Mouse (Mus musculus) gastrocnemius, postnatal 10 days (tissue): ENCODE results near the gene Espn. TPM values are rescaled to one million over a fixed set of nuclear protein-coding genes. Genes with fewer than 3 reads are reported as not detected.

Experiments
- DNase-seq: peaks from one replicate; pipeline ENCODE4 v3.0.0; 2021; ENCODE audit warnings: mixed read lengths
- long read RNA-seq, 2 experiments: library from polyadenylated mRNA; stranded (forward); transcript quantifications; one replicate each; pipeline ENCODE4 v2.0.0; 2021
- total RNA-seq, 2 experiments: library from RNA; stranded (reverse); gene quantifications; 2 replicates each; pipeline ENCODE4 v1.2.3; 2021

Espn gene
- total RNA-seq = 1 to 10 TPM; 1.1 to 1.2 TPM
- long read RNA-seq, experiment 1 = 0 reads
- long read RNA-seq, experiment 2 = 0 reads

DNA sequence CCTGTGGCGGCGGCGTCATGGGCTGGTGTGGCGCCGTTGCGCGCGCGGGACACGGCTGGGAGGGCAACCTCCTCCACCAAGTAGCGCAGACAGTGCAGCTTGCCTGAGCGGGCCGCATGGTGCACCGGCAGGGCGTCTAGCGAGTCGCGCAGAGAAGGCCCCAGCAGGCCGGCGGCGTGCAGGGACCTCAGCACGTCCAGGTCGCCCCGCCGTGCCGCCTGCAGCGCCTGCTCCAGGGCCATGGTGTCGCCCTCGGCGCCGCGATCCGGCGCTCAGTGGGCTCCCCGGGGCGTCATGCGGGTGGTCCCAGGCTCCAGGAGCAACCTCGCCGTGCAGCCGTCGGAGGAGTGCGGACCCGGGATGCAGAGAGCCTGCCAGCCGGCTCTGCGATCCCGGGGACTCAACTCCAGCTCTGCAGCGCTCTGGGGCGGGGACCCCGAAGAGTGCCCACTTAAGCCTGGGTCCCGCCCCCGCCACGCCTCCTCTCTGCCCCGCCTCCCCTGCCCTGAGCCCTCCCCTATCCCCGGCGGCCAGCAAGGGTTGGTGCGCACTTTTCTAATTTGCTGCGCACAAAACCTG lies at the start of gene Espn:
TSS of gene Espn (minus strand) at position 406 of the 579 bp plus-strand sequence.
- peak; percentile 51 for DNase-seq

DNA sequence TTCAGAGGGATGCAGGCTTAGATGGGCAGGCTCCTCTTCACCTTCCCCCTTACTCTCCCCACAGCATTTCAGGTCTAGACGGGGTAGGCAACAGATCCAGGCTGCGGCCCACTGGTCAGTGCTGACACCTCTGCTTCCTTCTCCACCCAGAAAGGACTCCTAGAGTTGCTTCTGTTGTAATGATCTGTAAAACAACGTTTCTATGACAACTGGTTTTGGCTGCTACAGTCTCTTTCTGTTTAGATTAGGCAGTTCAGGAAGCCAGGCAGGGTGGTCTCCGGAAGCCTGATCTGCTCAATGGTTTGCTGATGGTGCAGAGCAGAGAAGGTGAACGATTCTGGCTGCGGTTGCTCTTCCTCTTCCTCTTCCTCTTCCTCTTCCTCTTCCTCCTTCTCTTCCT lies 49.3 kb upstream of the Espn start:
- DNase-seq = no peak

DNA sequence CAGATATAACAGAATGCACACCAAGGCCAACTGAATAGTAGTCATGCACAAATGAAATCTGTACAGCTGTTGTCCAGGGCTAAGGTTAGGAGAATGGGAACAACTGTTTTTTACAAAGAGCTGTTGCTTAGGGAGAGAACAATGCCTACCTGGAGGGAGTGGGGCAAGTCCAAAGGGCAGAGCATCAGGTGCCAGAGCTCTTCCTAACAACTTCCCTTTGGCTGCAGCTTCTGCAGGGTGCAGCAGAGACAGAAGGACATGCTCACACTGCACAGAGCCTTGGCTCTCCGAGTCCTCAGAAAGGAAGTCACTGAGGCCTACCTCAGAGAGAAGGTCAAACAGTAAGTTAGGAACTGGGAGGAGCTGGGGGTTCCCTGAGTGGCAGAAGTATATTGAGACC lies 47.4 kb upstream of the Espn start:
- no peak for DNase-seq

DNA sequence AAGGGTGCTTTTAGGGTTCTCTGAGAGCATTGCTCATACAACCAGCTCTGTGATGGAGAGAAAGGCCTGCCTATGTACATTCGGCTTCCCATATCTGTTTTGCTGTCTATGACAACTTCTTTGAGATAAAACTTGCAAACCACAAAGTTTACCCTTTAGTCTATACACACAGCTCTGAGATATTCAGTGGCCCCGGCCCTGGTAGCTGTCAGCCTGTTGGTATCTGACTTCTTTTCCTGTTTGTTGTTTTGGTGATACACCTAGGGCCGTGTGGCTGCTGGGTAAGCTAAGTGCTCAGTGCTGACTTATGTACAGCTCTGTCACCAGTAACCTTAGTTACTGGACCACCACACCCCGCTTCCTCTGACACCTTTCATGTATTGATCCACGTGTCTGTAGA lies 45.4 kb upstream of the Espn start:
- DNase-seq = no peak

DNA sequence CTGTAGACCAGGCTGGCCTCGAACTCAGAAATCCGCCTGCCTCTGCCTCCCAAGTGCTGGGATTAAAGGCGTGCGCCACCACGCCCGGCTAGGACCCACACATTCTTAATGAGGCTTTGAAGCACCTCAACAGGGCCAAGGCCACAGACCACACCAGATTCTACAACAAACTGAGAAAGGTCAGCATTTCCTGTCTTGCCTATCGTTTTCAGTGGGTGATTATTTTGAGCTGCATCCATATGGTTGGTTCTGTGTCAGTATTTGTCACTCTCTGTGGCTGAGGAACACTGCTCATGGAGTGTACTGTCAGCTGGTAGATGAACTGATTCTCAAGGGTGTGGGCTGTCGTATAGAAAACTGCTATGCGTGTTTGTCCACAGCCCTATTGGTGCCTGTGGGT lies 44.1 kb upstream of the Espn start:
- no peak for DNase-seq

DNA sequence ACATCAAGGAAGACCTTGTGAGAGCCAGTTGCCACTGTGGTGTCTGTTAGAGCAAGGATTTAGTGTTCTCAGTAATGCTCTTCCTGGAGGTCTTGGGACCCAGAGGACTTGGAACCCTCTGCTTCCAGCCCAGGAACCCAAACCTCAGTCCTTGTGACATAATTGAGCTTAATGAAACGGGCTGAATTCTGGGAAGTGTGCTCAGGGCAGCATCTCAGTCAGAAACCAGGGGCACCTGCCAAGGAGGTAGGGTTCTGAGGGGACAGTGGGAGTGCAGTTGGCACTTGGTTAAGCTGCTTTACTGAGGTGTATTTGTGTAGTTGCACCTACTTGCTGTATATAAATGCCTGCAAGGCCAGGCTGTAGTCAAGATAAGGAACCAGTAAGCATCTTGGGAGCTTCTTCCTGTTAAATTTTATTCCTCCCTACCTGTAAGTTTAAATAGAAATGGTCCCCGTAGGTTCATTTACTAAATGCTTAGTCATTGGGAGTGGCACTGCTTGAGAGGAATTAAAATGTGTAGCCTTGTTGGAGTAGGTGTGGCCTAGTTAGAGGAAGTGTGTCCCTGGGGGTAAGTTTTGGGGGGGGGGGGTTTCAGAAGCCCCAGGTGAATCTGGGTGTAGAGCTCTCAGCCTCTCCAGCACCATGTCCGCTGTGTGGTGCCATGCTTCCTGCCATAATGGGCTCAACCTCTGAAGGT lies 42.5 kb upstream of the Espn start:
- no peak for DNase-seq

DNA sequence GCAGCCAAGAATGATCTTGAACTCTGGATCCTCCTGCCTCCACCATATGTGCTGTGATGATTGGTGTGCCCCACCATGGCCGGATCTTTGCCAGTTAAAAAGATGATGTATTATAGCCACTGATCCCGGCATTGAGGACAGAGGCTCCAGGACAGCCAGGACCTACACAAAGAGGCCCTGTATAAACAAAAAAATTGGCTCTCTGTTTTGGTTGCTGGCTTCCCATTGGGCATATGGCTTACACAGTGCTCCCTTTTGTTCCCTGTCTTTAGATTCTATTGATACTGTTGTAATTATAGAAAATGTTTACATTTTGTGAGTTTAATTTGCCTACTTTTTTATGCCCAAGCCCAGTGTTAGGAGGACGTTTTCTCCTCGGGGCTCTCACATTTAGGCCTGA lies 40.4 kb upstream of the Espn start:
- DNase-seq = no peak

DNA sequence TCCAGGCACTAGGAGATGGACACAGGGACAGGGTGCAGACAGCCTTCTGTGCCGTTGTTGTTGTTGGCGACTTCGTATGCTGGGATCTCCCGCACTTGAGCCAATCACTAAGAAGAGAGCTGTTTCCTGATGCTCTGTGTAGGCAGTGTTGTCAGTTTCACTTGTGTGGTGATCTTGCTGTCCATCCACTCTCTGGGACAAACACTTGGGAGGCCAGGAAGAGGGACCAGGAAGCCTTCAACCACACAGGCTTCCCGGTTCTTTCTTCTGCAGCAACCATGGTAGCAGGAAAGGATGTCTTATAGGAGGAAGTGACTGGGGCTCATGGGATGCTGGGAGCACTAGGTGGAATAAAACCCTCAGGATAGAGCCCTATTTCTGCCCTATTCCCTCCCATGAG lies 38.5 kb upstream of the Espn start:
- no peak for DNase-seq

DNA sequence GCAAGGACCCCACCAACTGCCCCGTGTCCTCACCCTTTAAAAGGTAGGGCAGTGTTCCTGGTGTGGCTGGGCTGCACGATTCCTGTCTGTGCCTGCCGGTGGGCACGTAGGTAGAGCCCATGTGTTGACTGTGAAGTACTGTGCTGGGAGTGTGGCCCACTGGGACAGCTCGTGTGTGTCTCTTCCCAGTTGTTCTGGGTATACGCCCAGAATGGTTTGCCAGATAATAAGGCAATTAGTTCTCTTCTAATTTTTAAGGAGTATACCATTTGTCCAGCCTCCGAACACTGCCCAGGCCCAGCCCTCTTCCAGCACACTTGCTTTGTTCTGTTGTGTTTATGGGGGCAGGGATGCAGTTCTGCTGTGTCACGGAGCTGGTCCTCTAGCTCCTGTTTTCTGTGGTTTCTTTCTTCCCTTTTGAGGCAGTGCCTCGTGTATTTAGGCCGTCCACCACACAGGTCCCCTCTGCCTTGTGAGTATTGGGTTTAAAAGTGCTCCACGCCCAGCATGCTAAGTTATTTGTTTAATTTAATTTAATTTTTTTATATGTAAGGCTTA lies 38.0 kb upstream of the Espn start:
- no peak for DNase-seq

DNA sequence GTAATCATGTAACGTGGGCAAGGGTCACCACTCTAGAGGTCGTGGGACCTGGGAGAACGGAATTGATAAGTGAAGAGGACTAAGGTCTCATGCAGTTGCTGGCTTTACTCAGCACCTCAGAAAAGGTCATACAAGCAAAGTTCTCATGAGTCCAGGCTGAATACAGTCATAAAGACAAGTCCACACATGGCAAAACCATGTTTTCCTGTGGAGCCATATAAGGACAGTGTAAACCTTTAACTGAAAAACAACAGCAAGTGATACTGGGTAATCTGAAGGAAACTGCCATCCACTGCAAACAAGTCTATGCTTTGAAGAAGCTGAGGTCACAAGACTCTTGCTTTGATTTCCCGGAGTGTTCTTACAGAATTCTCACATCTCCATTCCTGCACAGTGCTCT lies 37.5 kb upstream of the Espn start:
- no peak for DNase-seq

DNA sequence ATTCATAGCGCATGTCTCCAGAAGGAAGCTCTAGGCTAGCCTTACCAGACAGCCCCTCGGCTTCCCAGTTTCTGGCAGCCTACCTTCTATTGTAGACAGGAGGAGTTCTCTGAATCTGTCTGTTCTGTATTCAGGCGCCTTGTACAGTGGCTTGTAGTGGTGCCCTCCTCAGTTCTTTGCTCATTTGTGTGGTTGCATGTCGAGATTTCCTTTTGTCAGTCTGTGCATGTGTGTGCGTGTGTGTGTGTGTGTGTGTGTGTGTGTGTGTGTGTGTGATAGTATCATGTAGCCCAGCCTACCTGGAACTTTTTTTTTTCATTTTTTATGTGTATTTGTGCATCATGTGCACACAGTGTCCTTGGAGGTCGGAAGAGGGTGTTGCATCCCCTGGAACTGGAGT lies 36.9 kb upstream of the Espn start:
- no peak for DNase-seq

DNA sequence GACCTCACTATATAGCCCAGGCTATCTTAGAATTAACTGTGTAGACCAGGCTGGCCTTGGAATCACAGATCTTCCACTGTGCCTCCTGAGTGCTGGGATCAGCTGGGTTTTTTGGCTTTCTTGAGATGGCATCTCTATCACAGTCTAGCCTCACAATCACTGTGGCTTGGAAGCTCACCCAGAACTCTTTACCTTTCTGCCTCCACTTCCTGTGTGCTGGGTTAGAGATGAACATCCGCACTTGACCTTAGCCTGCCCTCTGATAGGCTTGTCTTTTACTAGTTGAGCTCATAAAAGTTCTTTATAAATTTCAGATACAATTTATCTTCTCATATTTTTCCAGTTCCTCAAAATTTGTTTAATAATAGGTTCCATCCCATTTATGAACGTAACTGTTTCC lies 36.5 kb upstream of the Espn start:
- DNase-seq = no peak

DNA sequence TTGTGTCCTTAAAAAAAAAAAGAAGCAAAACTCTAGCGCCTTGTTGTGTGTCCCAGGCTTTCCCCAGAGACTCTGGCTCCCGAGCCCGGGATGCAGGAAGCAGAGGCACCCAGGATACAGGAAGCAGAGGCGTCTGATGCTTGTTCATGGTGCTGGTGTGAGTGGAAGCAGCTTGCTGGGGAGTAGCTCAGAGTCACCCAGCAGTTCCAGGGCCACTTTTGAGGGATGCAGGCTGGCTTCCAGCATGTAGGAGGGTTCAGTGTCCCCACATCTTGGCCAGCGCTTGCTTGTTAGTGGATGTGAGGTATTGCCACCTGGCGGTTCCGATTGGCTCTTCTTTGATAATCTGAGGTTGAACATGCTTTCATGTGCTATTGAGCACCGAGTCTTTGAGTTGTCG lies 35.0 kb upstream of the Espn start:
- DNase-seq = no peak

DNA sequence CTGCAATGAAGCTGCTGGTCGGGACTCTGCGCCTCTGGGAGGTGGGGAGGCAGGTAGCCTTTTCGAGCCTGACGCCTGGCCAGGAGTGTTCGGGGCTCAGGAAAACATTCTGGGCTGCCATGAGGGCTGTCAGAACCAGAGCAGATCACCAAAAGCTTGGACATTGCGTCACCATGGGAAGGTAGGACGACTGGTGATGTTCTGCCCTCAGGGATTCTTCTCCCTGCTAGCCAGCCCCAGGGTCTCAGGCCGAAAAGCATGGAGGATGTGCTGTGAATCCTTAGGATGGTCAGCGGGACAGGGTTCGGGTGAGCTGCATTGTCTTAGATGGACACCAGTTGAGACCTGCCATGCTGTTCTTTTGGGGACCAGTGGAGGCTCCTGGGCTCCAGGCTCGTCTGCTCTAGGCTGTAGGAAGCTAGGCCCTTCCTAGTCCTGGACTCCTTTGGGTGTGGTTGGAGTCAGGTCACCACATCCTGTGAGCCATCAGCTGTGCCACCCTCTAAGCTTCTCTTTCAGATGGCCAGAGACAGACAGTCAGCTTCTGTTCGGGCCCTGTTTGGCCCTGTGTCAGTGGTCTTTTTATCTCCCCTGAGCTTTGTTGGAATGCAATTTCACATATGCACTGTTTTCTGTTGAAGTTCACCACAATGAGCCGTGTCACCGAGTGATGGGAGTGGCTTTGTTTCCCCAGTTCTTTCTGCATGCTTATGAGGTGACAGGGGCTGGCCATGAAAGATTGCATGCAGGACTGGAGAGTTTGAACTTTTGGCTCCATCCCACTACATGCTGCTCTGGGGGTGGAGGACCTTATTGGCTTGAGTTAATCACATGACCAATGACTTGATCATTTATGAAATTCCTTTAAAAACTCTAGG lies 34.3 kb upstream of the Espn start:
- no peak for DNase-seq

DNA sequence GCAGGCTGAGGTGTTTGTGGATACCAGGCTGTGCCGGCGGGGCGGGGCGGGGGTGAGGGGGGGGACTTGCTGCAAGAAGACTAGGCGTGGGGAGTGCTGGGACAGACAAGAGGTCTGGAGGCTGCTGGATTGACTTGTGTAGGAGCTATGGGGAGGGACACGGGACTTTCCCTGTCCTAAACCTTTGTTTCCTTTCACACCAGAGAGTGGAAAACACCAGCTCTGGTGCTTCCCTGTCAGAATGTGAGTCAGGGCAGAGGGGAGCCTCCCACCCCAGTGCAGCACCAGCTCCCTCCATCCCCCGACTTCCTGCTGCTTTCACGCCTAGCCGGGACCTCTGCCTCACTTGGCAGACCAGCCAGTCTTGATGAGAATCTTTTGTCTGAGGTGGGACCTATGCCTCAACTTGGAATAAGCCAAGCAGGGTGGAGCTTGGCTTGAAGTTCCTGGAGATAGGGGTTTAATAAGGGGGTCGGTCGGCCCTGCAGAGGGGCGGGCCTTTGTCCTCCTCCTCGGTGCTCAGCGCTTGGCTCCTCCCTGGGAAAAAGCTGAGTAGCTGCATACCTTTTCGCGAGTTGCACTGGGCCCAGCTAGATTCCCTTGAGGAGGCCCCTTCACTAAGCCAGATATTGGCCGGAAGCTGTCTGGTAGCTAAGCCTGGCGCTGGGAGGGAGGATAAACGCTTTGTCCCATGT lies 33.5 kb upstream of the Espn start:
- DNase-seq = no peak

DNA sequence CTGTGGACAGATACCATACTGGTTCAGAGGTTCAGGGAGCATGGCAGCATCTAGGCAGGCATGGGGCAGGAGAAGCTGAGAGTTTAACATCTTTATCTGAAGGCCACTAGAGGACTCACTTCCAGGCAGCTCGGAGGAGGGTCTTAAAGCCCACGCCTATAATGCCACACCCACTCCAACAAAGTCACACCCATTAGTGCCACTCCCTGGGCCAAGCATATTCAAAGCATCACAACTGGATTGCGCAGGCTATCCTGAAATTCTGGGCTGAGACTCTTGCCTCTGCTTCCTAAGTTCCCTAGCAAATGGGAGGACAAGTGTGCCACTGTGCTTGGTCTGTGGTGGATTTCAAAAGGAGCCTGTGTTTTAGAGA lies 33.0 kb upstream of the Espn start:
- no peak for DNase-seq

DNA sequence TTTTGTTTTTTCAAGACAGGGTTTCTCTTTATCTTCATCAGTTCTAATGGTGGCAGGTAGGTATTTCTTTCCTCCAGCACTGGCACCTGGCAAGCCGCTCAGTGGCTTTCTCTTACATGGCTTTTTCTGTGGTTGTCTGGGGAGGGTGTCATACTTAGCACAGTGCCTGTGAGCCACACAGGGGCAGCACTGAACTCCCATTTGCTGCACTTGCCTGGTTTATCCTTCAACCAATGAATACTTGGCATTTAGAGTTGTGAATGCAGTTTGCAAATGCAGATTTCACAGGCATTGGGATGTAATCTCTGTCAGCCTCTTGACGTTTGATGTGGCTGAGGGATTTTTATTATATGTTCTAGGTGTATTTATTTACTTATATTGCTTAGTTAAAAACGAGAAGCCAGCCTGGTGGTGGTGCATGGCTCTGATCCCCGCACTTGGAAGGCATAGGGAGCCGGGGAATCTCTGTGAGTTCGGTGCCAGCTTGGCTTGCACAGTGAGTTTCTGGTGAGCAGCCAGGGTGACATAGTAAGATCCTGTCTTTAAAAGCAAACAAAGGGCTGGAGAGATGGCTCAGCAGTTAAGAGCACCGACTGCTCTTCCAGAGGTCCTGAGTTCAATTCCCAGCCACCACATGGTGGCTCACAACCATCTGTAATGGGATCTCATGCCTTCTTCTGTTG lies 32.3 kb upstream of the Espn start:
- DNase-seq = no peak

DNA sequence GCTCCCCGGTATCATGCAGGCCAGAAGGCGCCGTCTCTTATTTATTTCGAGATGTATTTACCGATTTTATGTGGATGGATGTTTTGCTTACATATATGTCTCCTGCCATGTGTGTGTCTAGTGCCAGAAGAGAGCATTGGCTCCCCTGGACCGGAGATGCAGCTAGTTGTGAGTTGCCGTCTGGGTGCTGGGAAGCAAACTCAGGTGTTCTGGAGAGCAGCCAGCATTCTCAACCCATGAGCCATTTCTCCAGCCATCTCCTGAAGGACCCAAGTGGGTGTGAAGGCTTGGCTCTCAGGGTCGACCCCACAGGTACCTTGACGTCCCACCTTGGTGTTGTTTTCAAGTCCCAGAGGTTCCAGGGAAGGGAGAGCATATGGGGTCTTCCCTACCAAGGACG lies 30.0 kb upstream of the Espn start:
- no peak for DNase-seq

DNA sequence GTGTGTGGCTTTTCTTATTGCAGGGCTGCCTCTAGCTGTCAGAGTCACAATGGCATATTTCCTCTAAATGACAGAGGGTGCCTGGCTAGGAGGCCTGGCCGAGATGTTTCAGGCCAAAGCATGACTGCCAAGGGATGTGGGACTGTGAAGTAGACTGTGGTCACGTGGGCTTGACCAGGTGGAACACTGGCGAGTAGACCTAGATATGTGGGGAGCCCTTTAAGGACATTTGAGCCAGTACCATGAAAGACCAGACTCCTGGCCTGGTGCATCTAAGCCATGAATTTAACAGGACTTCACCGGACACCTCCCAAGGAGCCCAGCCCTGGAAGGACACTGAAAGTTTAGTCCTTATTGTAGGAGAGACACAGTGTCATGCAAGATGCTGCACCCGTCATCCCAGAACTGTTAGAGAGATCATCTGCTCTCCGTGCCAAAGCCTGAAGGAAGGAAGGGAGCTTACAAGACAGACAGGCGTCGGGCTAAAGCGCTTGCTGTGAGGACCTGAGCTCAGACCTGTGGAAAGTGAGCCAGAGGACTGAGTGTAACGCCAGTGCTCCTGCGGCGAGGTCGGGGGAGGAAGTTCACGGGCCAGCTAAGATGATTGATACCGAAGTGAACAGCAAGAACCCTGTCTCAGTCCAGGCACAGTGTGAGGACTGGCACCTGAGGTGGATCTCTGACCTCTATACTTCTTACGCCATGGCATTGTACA lies 27.9 kb upstream of the Espn start:
- DNase-seq = no peak

DNA sequence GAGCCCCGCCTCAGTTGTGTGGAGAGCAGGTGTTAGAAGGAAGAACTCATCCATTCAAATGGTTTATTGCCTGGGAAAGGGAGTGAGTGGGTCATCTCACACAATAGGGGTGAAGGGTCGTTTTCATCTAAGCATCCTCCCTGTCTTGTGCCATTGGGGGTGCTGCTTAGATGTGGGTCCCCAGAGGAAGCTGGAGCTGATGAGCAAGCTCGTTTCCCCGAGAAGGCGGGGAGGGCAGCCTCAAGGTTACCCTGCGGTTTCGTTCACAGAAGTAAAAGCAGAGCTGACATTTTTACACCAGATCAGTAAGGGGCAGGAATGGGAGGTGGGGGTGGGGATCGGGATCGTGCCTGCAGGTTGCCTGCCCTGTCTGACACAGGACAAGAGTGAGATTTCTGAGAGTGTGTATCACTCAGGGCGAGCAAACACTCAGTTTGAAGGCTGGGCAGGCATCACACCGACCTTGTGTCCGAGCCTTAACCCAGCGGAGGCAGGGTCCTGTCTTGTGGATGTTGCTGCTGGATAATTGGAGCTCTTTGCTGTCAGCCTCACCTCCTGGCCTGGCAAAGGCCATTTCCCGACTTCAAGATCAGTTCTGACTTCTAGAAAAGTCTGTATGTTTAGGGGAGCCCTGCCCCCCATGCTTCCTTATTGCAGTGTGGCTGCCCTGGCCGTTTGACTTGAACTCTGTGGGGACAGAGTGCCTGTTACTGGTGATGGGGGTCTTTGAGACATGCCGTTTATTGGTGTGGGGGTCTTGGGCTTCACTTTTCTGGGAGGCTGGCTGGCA lies 26.9 kb upstream of the Espn start:
- no peak for DNase-seq
